Mouse (Mus musculus) right cerebral cortex, postnatal 36 days (tissue): ENCODE results near the gene Mical3.

Source experiments
- DNase-seq, 2 experiments: peaks; one replicate each; pipeline ENCODE4 v3.0.0; 2022; ENCODE audit warnings: low spot score in 2 of 2, mixed read lengths in 1 of 2

The Mical3 gene

GRCm38 (mm10) chr6:120960338-120961030 lies 170.3 kb downstream of the Mical3 start:
- peak; percentile 33 to 39 for DNase-seq

- no peak for DNase-seq
Observed at GRCm38 (mm10) chr6:120957331-120957730, 173.5 kb downstream of the Mical3 start.

- no peak for DNase-seq
Observed at GRCm38 (mm10) chr6:120956259-120957161, 174.3 kb downstream of the Mical3 start.

GRCm38 (mm10) chr6:120955215-120955614 lies 175.6 kb downstream of the Mical3 start:
- no peak for DNase-seq

GRCm38 (mm10) chr6:120954241-120954640 lies 176.6 kb downstream of the Mical3 start:
- no peak for DNase-seq

GRCm38 (mm10) chr6:120952475-120952874 lies 178.3 kb downstream of the Mical3 start:
- DNase-seq: no peak

- no peak for DNase-seq
Observed at GRCm38 (mm10) chr6:120951311-120951710, 179.5 kb downstream of the Mical3 start.

GRCm38 (mm10) chr6:120945510-120945909 lies 185.3 kb downstream of the Mical3 start:
- no peak for DNase-seq

- no peak for DNase-seq
Observed at GRCm38 (mm10) chr6:120943964-120944363, 186.8 kb downstream of the Mical3 start.

- DNase-seq: no peak
Observed at GRCm38 (mm10) chr6:120943551-120943950, 187.2 kb downstream of the Mical3 start.

- DNase-seq: no peak
Observed at GRCm38 (mm10) chr6:120943079-120943478, 187.7 kb downstream of the Mical3 start.

GRCm38 (mm10) chr6:120941575-120941974 lies 189.2 kb downstream of the Mical3 start:
- no peak for DNase-seq

- DNase-seq: no peak
Observed at GRCm38 (mm10) chr6:120941084-120941481, 189.7 kb downstream of the Mical3 start.

GRCm38 (mm10) chr6:120940446-120941083 lies 190.2 kb downstream of the Mical3 start:
- no peak for DNase-seq

GRCm38 (mm10) chr6:120939783-120940182 lies 191.0 kb downstream of the Mical3 start:
- no peak for DNase-seq

GRCm38 (mm10) chr6:120938763-120939450 lies 191.9 kb downstream of the Mical3 start:
- no peak for DNase-seq

GRCm38 (mm10) chr6:120937999-120938608 lies 192.7 kb downstream of the Mical3 start:
- no peak for DNase-seq

GRCm38 (mm10) chr6:120937104-120937617 lies 193.6 kb downstream of the Mical3 start:
- no peak for DNase-seq

- DNase-seq: no peak
Observed at GRCm38 (mm10) chr6:120934176-120934575, 196.6 kb downstream of the Mical3 start.

GRCm38 (mm10) chr6:120933670-120934069 lies 197.1 kb downstream of the Mical3 start:
- no peak for DNase-seq

GRCm38 (mm10) chr6:120932597-120932996 lies 198.2 kb downstream of the Mical3 start:
- DNase-seq: no peak
